Mouse (Mus musculus) ES-E14 (cell line): ENCODE data around the gene Myo1c.

Source experiments
- CHD2 ChIP-seq: IDR thresholded peaks from 2 replicates; pipeline ENCODE4 v1.6.1; 2014; ENCODE audit warnings: mild to moderate bottlenecking, low read depth, low read length, inconsistent platforms
- HCFC1 ChIP-seq: IDR thresholded peaks from 2 replicates; pipeline ENCODE4 v1.6.1; 2012; ENCODE audit warnings: low read length, inconsistent platforms, borderline replicate concordance; ENCODE audit not compliant: insufficient read depth

DNA sequence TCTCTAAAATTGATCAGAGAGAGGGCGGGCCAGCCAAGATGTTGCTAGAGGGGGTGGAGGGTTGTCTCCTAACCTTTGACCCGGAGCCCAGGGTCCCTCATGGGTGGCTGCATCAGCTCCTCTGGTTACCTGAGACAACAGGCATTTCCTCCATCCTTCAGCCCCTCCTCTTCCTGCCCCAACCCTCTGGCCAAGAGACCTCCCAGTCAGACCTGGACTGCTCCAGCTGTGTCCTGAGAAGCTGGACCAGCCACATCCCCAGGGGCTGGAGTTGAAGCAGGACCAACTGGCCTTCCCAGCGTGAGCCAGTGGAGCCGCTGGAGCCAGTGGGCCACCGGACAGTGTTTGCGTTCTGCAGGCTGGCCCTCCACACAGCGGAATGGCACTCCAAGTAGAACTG, at the start of gene Myo1c:
- no peak for TF ChIP-seq CHD2
- TF ChIP-seq HCFC1: no peak
